Mouse (Mus musculus): ENCODE results near the gene Psenen. TPM values are rescaled to one million over a fixed set of nuclear protein-coding genes. Genes with fewer than 3 reads are reported as not detected.

The Psenen gene
- polyA plus RNA-seq, 1 experiment from 2014 or later = 121 TPM

DNA sequence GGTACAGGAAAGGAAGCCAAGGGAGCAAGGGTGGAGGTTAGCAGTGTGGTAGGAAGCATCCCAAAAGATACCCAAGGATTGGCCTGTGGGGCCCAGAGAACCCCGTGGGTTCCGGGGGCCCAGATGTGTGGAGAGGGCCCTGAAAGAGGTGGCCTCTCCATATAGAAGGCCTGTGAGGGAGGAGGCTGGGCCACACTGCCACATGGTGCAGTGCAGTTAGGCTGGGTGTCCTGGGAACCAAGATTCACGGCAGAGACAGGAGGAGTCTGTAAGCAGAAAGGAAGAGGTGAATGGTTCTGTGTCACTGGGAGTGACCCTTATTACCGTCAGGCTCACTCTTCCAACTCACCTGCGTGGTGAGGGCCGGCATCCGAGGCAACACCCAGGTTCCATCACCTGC is 22.9 kb downstream of the Psenen start:
- H3K27ac ChIP-seq = no peak overlapping the region
- H3K36me3 ChIP-seq (replicated peaks) = peaks cover 5% of the 10 kb centered on the region; the same call in 1 of the 2 replicates
- H3K4me2 ChIP-seq = no peak overlapping the region
- no peak for ATAC-seq (replicated peaks)
- H3K9ac ChIP-seq = no peak overlapping the region
- H3K4me1 ChIP-seq = peaks cover 6% of the 10 kb centered on the region
- H3K9me3 ChIP-seq = no peaks in the 10 kb centered on the region
- 94% methylated on average over 7 of the region's 7 CpGs for WGBS
- H3K4me3 ChIP-seq = no peak overlapping the region
- H3K27me3 ChIP-seq (replicated peaks) = no peaks in the 10 kb centered on the region

DNA sequence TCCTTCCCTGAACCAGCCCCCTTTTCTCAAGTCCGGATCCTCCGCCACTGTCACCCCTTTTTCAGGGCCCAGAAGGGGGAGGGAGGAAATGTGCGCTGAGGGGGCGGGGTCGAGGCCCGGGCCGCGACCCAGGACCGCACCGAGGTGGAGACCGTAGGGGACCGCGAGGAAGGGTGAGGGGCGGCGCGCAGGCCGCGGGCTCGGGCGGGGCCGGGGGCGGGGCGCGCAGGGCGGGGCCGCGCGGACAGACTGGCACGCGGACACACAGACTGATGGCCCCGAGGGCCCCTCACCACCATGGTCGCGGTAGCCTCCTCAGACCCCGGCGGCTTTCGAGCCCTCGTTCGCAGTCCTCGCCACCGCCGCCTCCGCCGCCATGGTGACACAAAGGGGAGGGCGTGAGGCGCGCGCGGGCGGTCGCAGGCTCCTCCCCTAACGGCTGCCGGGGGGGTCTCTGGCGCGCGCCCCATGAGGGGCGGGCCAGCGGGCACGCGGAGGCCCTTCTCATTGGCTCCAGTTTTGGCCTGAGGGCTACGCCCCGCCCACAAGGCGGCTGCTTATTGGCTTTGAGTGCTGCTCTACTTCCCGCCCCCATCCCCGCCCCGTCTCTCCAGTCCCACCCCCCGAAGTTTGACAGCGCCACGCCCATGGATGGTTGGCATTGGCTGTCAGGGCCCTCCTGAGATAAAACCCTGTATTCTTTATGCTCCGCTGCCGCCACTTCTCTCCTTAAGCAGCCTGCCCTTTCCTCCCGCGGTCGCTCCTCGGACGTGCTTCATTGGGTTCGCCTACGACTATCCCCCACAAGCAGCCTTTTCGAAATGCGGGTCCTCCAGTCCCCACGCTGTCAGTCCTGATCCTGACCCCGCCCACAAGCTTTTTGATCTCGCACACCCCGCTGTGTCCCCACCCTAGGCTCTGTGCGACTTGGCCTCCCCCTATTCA is 28.5 kb downstream of the Psenen start, which contains the start of gene Arhgap33:
Gene Arhgap33, minus strand, starts transcription at position 428 of the 945 bp plus-strand sequence.
- peaks cover 38% of the 10 kb centered on the region for H3K4me1 ChIP-seq
- H3K9me3 ChIP-seq = no peaks in the 10 kb centered on the region
- peak within 1 kb of the TSS; percentile 70 for H3K4me3 ChIP-seq
- WGBS = under 1% methylated on average over 80 of the region's 84 CpGs
- ATAC-seq (replicated peaks) = peak; percentile 92
- H3K4me2 ChIP-seq = peak within 1 kb of the TSS; percentile 82
- H3K27ac ChIP-seq = peak within 1 kb of the TSS; percentile 96
- H3K9ac ChIP-seq = peak within 1 kb of the TSS; percentile 76
- peaks cover 21% of the 10 kb centered on the region for H3K36me3 ChIP-seq (replicated peaks)
- H3K27me3 ChIP-seq (replicated peaks) = no peaks in the 10 kb centered on the region

GRCm38 (mm10) chr7:30533941-30534632 is 29.3 kb downstream of the Psenen start:
- H3K4me1 ChIP-seq = peaks cover 38% of the 10 kb centered on the region
- peak overlapping the region; percentile 82 for H3K4me2 ChIP-seq
- H3K36me3 ChIP-seq (replicated peaks) = peaks cover 29% of the 10 kb centered on the region
- H3K9ac ChIP-seq = peak overlapping the region; percentile 76
- no peaks in the 10 kb centered on the region for H3K9me3 ChIP-seq
- H3K27me3 ChIP-seq (replicated peaks) = no peaks in the 10 kb centered on the region
- H3K4me3 ChIP-seq = peak overlapping the region; percentile 70
- WGBS = 1% methylated on average over 24 of the region's 26 CpGs
- ATAC-seq (replicated peaks) = peak; percentile 46
- H3K27ac ChIP-seq = peak overlapping the region; percentile 96

DNA sequence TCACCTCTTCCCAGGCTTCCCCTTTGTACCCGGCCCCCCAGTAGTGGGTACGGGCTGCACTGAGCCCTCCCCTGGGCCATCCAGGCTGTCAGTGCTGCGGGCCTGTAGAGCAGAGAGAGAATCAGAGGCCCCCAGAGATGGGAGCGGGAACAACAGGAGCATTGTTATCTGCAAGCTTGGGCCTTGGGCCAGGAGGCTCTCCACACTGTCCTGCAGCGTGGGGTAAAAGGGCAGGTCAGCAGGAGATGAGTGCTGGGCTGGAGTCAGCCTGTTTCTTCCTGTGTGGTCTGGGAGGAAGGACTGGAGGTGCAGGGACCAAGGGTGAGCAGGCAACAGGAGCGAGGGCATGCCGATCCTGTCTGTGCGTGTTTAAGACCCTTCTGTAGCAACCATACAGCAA is 30.5 kb downstream of the Psenen start:
- 7% methylated on average over 8 of the region's 8 CpGs for WGBS
- Histone ChIP-seq H3K4me2 (peak overlapping the region; percentile 82), H3K36me3 (replicated peaks) (peaks cover 39% of the 10 kb centered on the region), H3K4me3 (peak overlapping the region; percentile 70), H3K9ac (peak overlapping the region; percentile 76), H3K9me3 (no peaks in the 10 kb centered on the region), H3K27ac (0 out of 2 replicates have a peak overlapping the region, but pooled peaks have one; percentile 96), H3K4me1 (peaks cover 38% of the 10 kb centered on the region), H3K27me3 (replicated peaks) (no peaks in the 10 kb centered on the region)
- ATAC-seq (replicated peaks) = no peak

DNA sequence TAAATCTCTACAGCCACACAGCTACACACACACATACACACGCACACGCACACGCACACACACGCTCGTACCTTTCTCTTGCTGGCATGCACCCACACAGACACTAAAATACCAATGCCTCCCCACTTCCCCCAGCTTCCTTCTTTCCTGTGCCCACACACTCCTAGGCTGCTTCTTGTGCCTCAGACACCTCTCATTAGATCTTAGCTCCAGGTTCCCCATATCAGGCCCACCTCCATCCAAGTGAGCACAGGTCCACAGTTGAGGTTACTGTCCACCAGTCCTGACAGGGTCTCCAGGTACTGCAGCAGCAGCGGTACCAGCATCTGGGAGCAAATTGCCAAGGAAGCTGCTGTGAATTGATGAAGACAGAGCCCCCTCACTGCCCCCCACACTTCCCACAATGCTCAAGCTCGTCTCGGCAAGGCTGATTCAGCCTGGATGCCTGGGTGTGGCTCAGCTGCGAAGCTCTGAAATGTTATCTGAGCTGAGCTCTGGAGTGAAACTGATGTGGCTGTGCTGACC is 32.1 kb downstream of the Psenen start:
- H3K4me3 ChIP-seq = no peak overlapping the region
- H3K9ac ChIP-seq = no peak overlapping the region
- peak overlapping the region; percentile 20 for H3K4me2 ChIP-seq
- no peaks in the 10 kb centered on the region for H3K9me3 ChIP-seq
- H3K27me3 ChIP-seq (replicated peaks) = no peaks in the 10 kb centered on the region
- peaks cover 38% of the 10 kb centered on the region for H3K4me1 ChIP-seq
- WGBS = 87% methylated on average over 9 of the region's 9 CpGs
- no peak overlapping the region for H3K27ac ChIP-seq
- no peak for ATAC-seq (replicated peaks)
- peaks cover 55% of the 10 kb centered on the region for H3K36me3 ChIP-seq (replicated peaks)

DNA sequence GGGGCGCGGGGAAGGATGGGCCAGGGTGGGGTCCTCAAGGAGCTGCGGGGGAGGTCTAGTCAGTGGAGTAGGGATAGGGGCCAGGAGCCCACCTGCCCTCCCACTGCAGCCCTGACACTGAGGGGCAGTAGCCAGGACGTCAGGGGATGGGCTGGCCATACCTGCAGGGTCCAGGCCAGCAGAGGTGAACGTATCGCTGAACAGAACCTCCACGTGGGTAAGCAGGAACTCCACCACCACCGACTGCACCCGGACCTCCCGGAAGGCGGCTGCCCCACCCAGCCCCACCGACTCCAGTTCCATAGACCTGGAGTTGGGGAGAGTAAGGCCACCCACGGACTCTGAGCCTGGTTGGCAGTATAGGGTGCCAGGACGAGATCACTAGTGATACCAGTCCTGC is 36.4 kb downstream of the Psenen start:
- no peak overlapping the region for H3K4me3 ChIP-seq
- H3K9ac ChIP-seq = no peak overlapping the region
- ATAC-seq (replicated peaks) = no peak
- H3K27ac ChIP-seq = no peak overlapping the region
- peaks cover 85% of the 10 kb centered on the region for H3K36me3 ChIP-seq (replicated peaks)
- H3K27me3 ChIP-seq (replicated peaks) = no peaks in the 10 kb centered on the region
- H3K4me1 ChIP-seq = peaks cover 9% of the 10 kb centered on the region
- no peak overlapping the region for H3K4me2 ChIP-seq
- H3K9me3 ChIP-seq = no peaks in the 10 kb centered on the region
- WGBS = 74% methylated on average over 14 of the region's 14 CpGs

DNA sequence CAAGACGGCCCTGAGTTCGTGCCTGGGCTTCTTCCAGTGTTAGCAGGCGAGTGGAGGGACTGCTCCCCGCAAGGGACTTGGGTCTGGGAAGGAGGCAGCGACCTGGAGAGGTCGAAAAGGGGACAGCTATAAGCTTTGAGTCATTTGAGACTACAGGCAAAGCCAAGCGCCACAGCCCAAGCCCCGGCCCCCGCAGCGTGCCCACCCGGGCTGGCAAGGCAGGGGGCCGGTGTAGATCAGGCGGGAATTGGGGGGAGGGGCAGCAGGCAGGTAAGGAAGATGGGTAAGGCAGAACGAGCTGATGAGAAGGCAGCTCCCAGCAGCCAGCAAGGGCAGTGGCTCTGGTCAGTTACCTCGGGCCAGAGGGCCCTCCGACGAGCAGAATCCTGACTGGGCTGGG is 37.0 kb downstream of the Psenen start:
- Histone ChIP-seq H3K27ac (0 out of 2 replicates have a peak overlapping the region, but pooled peaks have one; percentile 13), H3K4me3 (no peak overlapping the region), H3K9ac (no peak overlapping the region), H3K4me1 (peaks cover 5% of the 10 kb centered on the region), H3K27me3 (replicated peaks) (no peaks in the 10 kb centered on the region), H3K4me2 (no peak overlapping the region), H3K9me3 (no peaks in the 10 kb centered on the region), H3K36me3 (replicated peaks) (peaks cover 79% of the 10 kb centered on the region)
- WGBS = 33% methylated on average over 17 of the region's 17 CpGs
- ATAC-seq (replicated peaks) = no peak

DNA sequence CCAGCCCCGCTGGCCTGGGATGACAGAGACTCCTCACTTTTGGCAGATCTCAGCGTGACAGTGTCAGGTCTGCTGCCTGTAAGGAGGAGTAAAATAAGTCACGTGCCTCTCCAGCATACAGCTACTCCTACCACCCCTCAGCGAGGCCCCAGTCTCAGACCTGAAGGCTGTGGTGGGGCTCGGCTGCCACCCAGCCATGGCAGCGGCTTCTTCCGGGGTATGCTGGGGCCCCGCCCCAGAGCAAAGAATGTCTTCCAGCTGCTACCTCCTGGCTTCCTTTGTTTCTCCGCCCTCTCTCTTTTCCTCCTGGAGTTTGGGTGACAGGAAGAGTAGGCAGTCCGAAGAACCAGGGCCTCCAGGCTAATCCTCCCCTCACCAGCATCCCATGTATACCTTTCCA is 37.5 kb downstream of the Psenen start:
- Histone ChIP-seq H3K27me3 (replicated peaks) (no peaks in the 10 kb centered on the region), H3K27ac (no peak overlapping the region), H3K4me1 (0 out of 2 replicates have a peak, but pooled peaks cover 4% of the 10 kb centered on the region), H3K4me3 (no peak overlapping the region), H3K9ac (no peak overlapping the region), H3K36me3 (replicated peaks) (peaks cover 77% of the 10 kb centered on the region), H3K4me2 (no peak overlapping the region), H3K9me3 (no peaks in the 10 kb centered on the region)
- ATAC-seq (replicated peaks) = no peak
- WGBS = 44% methylated on average over 10 of the region's 10 CpGs

GRCm38 (mm10) chr7:30524487-30524886 is 38.9 kb downstream of the Psenen start:
- Histone ChIP-seq H3K9ac (no peak overlapping the region), H3K4me3 (no peak overlapping the region), H3K9me3 (no peaks in the 10 kb centered on the region), H3K36me3 (replicated peaks) (peaks cover 64% of the 10 kb centered on the region), H3K4me1 (peaks cover 9% of the 10 kb centered on the region; the same call in 1 of the 2 replicates), H3K27ac (no peak overlapping the region), H3K27me3 (replicated peaks) (no peaks in the 10 kb centered on the region), H3K4me2 (no peak overlapping the region)
- WGBS = 81% methylated on average over 6 of the region's 6 CpGs
- no peak for ATAC-seq (replicated peaks)

DNA sequence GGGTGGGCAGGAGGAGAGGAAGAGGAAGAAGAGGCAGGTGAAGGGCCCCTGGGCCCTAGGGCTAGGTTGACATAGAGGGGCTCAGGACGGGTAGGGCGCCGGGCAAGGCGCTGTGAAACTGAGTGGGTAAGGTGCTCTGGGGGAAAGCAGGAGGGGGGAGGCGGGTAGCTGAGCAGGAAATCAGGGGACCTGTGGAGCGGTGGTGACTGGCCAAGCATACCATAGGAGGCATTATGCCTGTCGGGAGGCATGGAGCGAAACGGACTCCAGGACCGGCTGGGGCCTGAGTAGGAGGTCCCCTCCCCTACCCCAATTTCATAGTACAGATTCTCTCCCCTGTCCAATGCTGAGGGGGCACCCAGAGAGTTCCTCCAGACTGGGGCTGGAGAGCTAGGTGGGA is 40.6 kb downstream of the Psenen start:
- peaks cover 48% of the 10 kb centered on the region for H3K36me3 ChIP-seq (replicated peaks)

DNA sequence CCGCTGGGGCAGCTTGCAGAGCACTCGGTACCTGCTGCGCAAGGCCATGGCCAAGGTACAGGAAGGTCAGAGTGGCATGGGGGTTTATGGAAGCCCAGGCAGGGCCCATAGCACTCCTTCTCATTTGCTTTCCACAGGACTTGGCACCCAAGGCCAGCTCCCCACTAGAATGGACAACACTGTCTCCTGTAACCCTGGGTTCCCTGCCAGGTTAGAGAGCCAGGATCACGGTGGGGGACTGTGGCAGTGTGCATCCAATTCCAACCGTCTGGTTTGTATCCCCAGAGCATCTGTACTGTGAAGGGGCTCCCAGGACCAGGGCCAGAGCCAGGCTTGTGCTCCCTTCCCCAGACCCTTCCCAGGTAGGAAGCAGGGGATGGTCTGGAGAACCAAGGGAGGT is 42.6 kb downstream of the Psenen start:
- peak; percentile 24; the same call in 1 of the 2 replicates for ATAC-seq (replicated peaks)
- H3K27me3 ChIP-seq (replicated peaks) = no peaks in the 10 kb centered on the region

More for the DNA sequence above, 40.6 kb downstream of the Psenen start:
- Histone ChIP-seq H3K4me2 (no peak overlapping the region), H3K27ac (no peak overlapping the region), H3K4me3 (no peak overlapping the region), H3K9me3 (no peaks in the 10 kb centered on the region), H3K4me1 (peaks cover 9% of the 10 kb centered on the region; the same call in 1 of the 2 replicates), H3K9ac (no peak overlapping the region), H3K27me3 (replicated peaks) (no peaks in the 10 kb centered on the region)
- 79% methylated on average over 10 of the region's 10 CpGs for WGBS
- no peak; the same call in 1 of the 2 replicates for ATAC-seq (replicated peaks)

DNA sequence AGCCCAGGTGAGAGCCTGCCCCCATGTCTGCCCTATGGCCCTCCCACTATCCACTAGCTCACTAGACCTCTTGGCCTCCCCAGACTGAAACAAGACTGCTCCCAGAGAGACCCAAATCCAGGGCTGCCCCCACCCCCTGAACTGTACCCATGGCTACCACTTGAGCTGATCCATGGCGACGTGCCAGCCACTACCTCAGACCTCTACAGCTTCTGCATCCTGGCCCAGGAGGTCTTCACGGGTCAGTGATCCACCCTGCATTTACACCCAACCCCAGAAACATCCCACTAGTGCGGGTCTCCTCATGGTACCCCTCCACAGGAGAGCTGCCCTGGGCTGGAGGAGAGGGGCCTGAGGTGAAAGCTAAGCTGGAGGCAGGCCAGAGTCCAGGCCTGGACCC is 43.0 kb downstream of the Psenen start:
- ATAC-seq (replicated peaks) = no peak

More for the DNA sequence above, 42.6 kb downstream of the Psenen start:
- Histone ChIP-seq H3K9ac (no peak overlapping the region), H3K27ac (peak overlapping the region; percentile 29; the same call in 1 of the 2 replicates), H3K4me1 (peaks cover 9% of the 10 kb centered on the region; the same call in 1 of the 2 replicates), H3K9me3 (no peaks in the 10 kb centered on the region), H3K36me3 (replicated peaks) (peaks cover 28% of the 10 kb centered on the region; the same call in 1 of the 2 replicates), H3K4me3 (no peak overlapping the region), H3K4me2 (no peak overlapping the region)
- WGBS = 72% methylated on average over 5 of the region's 5 CpGs

More for the DNA sequence above, 43.0 kb downstream of the Psenen start:
- no peak overlapping the region for H3K4me3 ChIP-seq
- H3K36me3 ChIP-seq (replicated peaks) = peaks cover 24% of the 10 kb centered on the region; the same call in 1 of the 2 replicates
- no peak overlapping the region for H3K9ac ChIP-seq
- 42% methylated on average over 4 of the region's 4 CpGs for WGBS
- peaks cover 9% of the 10 kb centered on the region; the same call in 1 of the 2 replicates for H3K4me1 ChIP-seq
- H3K4me2 ChIP-seq = no peak overlapping the region
- H3K9me3 ChIP-seq = no peaks in the 10 kb centered on the region
- no peak overlapping the region for H3K27ac ChIP-seq
- no peaks in the 10 kb centered on the region for H3K27me3 ChIP-seq (replicated peaks)

Measured in midbrain, embryonic 15.5 days (tissue).